Mouse (Mus musculus) erythroblast, embryonic 14.5 days (primary cell): ENCODE measurements at regions not wholly inside any gene's neighbourhood (a gene's known extent, or its start where the extent isn't known, plus 50 kb on each side); places are given as distances from the start of the nearest gene placed in this dataset.

ENCODE experiments used
- GATA1 ChIP-seq: IDR thresholded peaks from 2 replicates; pipeline ENCODE4 v1.6.1; 2012; ENCODE audit warnings: low read length, inconsistent platforms, mixed read lengths
- TAL1 ChIP-seq: IDR thresholded peaks from 3 replicates; pipeline ENCODE4 v1.6.1; 2012; ENCODE audit warnings: low read length, inconsistent platforms, mixed read lengths

- TF ChIP-seq GATA1: no peak
- TF ChIP-seq TAL1: no peak
These were observed 1183.7 kb upstream of the A1bg start for GRCm38 (mm10) chr15:62106518-62106975.
